Mouse (Mus musculus) forebrain, embryonic 12.5 days (tissue): ENCODE measurements around the gene Dhx16. TPM values are rescaled to one million over a fixed set of nuclear protein-coding genes. Genes with fewer than 3 reads are reported as not detected.

ENCODE experiments used
- ATAC-seq: fragments of 200-750 bp; cut with Nextera tagmentation; 2 replicates; pipeline ENCODE4 v1.8.0; 2017; ENCODE audit warnings: moderate TSS enrichment; ENCODE audit not compliant: low FRiP score
- H3K27ac ChIP-seq: fragments of 300-500 bp; sonication (generic); 2 replicates; pipeline ENCODE4 v1.5.1; 2016; ENCODE audit warnings: mild to moderate bottlenecking
- H3K27me3 ChIP-seq: fragments of 300-500 bp; sonication (generic); 2 replicates; pipeline ENCODE4 v1.6.1; 2016; ENCODE audit warnings: mild to moderate bottlenecking
- H3K36me3 ChIP-seq: fragments of 300-500 bp; sonication (generic); replicated peaks from 2 replicates; pipeline ENCODE4 v1.6.1; 2016; ENCODE audit warnings: mild to moderate bottlenecking
- H3K4me1 ChIP-seq: fragments of 300-500 bp; sonication (generic); 2 replicates; pipeline ENCODE4 v1.6.1; 2016
- H3K4me2 ChIP-seq: fragments of 300-500 bp; sonication (generic); 2 replicates; pipeline ENCODE4 v1.6.1; 2016; ENCODE audit warnings: mild to moderate bottlenecking, moderate library complexity
- H3K4me3 ChIP-seq: fragments of 300-500 bp; sonication (generic); replicated peaks from 2 replicates; pipeline ENCODE4 v1.5.1; 2016; ENCODE audit warnings: mild to moderate bottlenecking
- H3K9ac ChIP-seq: fragments of 300-500 bp; sonication (generic); 2 replicates; pipeline ENCODE4 v1.6.1; 2016; ENCODE audit warnings: mild to moderate bottlenecking
- H3K9me3 ChIP-seq: fragments of 300-500 bp; sonication (generic); 2 replicates; pipeline ENCODE4 v1.6.1; 2016
- WGBS: fragments of 180-500 bp; shearing (Covaris S2); methylation state at CpG from one replicate; pipeline ENCODE4 v1.1.7; 2016; 5-methylcytosine and 5-hydroxymethylcytosine counted together
- polyA plus RNA-seq: library from polyadenylated mRNA; unstranded; fragments of >200 nt; fragmentation: Nextera tagmentation; extraction: Ambion mirVana; gene quantifications from 2 replicates; pipeline ENCODE4 v1.2.1, GENCODE M21; 2016

The Dhx16 gene
- polyA plus RNA-seq, 1 experiment from 2014 or later, result 54.8 TPM

DNA sequence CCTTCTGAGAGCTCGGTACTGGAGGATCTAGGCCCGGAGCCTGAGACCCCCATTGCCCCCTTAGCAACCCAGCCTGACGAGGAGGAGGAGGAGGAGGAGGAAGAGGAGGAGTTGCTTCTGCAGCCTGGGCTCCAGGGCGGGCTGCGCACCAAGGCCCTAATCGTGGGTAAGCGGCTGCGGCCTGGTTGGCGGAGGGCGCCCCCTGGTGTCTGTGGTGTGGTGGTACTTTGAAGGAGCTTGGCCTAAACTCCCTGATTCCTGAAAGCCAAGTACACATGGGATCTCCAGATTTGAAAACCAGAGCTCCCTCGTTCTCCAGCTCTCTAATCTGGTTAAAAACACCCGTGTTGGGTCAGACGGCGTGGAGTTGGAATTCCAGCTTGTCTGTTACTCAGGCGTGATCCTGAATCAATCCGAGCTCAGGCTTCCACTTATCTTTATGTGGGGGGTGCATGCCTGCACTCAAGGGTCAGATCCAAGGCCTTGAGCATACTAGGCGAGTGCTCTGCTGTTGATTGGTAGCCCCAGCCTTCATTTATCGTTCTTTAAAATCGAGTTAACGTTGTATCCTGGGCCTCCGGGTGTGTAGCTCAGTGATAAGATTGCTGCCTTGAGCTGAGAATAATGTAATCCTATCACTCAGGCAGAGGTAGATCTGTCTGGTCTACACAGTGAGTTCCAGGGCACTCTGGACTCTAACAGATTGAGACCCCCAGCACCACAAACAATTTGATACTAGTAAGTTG is 5.7 kb upstream of the Dhx16 start:
- Histone ChIP-seq H3K4me1 (peaks cover 38% of the 10 kb centered on the region), H3K27me3 (no peaks in the 10 kb centered on the region), H3K4me2 (peak overlapping the region; percentile 21; the same call in 1 of the 2 replicates), H3K4me3 (peak overlapping the region; percentile 13), H3K36me3 (peaks cover 46% of the 10 kb centered on the region), H3K9ac (no peak overlapping the region), H3K27ac (peak overlapping the region; percentile 42; the same call in 1 of the 2 replicates), H3K9me3 (peaks cover 5% of the 10 kb centered on the region; the same call in 1 of the 2 replicates)
- WGBS, result 33% methylated on average over 21 of the region's 21 CpGs
- peak; percentile 31; the same call in 1 of the 2 replicates for ATAC-seq

DNA sequence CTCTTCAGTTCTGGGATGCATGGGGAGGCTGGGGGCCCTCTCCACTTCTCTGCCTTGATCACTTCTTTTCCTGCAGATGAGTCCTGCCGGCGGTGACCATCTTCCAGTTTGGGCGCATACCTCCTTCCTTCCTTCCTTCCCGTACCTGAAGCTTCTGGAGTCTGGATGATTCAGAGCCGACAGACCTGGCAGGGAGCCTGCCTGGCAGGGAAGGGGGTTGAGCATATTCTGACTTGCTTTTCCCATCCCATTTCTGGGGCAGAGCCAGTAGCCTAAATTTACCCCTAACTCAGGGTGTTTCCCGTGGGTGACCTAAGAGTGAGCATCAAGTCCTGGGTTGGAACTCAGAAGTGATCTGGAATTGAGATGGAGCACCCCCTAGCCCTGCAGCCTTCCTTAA is 4.9 kb upstream of the Dhx16 start:
- WGBS, result 86% methylated on average over 6 of the region's 6 CpGs
- H3K4me3 ChIP-seq, result no peak overlapping the region

DNA sequence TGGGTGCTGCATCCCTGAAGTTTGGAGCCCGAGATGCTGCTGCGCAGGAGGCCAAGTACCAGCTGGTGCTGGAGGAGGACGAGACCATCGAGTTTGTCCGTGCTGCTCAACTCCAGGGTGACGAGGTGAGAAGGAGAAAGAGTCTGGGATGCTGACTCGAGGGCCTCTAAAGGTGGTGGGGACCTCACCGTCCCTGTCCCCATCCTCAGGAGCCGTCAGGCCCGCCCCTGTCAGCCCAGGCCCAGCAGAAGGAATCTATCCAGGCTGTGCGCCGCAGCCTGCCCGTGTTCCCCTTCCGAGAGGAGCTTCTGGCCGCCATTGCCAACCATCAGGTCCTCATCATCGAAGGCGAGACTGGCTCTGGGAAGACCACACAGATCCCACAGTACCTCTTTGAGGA is 3.3 kb downstream of the Dhx16 start:
- no peak for ATAC-seq
- H3K4me1 ChIP-seq, result peaks cover 12% of the 10 kb centered on the region
- peaks cover 64% of the 10 kb centered on the region for H3K36me3 ChIP-seq

More for the DNA sequence above, 4.9 kb upstream of the Dhx16 start:
- Histone ChIP-seq H3K4me2 (no peak overlapping the region), H3K9ac (no peak overlapping the region), H3K27ac (no peak overlapping the region), H3K9me3 (peaks cover 5% of the 10 kb centered on the region; the same call in 1 of the 2 replicates), H3K36me3 (peaks cover 46% of the 10 kb centered on the region), H3K4me1 (peaks cover 30% of the 10 kb centered on the region), H3K27me3 (no peaks in the 10 kb centered on the region)
- no peak for ATAC-seq

DNA sequence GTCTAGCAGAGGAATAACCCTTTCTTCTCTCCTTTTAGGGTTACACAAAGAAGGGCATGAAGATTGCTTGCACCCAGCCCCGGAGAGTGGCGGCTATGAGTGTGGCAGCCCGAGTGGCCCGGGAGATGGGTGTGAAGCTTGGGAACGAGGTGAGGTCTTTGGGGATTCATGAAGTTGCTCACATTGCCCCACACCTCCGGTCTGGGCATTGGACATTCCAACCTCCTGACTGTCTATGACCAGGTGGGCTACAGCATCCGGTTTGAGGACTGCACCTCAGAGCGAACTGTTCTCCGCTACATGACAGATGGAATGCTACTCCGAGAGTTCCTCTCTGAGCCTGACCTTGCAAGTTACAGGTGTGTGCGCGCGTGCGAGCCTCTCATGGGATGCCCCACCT is 4.2 kb downstream of the Dhx16 start:
- Histone ChIP-seq H3K36me3 (peaks cover 73% of the 10 kb centered on the region), H3K4me3 (no peak overlapping the region), H3K4me2 (no peak overlapping the region), H3K4me1 (peaks cover 12% of the 10 kb centered on the region), H3K27me3 (no peaks in the 10 kb centered on the region), H3K9ac (no peak overlapping the region), H3K9me3 (no peaks in the 10 kb centered on the region), H3K27ac (no peak overlapping the region)
- ATAC-seq, result no peak
- 96% methylated on average over 14 of the region's 14 CpGs for WGBS

More for the DNA sequence above, 3.3 kb downstream of the Dhx16 start:
- WGBS, result 91% methylated on average over 17 of the region's 17 CpGs
- Histone ChIP-seq H3K4me3 (no peak overlapping the region), H3K4me2 (no peak overlapping the region), H3K27me3 (no peaks in the 10 kb centered on the region), H3K27ac (no peak overlapping the region), H3K9me3 (no peaks in the 10 kb centered on the region), H3K9ac (no peak overlapping the region)

DNA sequence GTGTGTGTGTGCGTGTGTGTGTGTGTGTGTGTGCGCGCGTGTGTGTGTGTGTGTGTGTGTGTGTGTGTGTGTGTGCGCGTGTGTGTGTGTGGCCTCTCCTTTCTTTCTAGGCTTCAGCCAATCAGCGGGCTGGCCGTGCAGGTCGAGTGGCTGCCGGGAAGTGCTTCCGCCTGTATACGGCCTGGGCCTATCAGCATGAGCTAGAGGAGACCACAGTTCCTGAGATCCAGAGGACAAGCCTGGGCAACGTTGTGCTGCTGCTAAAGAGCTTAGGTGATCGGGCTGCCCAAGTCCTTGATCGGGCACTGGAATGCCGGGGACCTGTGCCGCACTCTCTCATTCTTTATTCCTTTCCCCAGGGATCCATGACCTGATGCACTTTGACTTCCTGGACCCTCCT is 8.1 kb downstream of the Dhx16 start:
- no peaks in the 10 kb centered on the region for H3K4me1 ChIP-seq
- H3K27me3 ChIP-seq, result no peaks in the 10 kb centered on the region
- no peak for ATAC-seq
- 91% methylated on average over 9 of the region's 17 CpGs for WGBS
- no peak overlapping the region for H3K9ac ChIP-seq
- H3K36me3 ChIP-seq, result peaks cover 95% of the 10 kb centered on the region
- no peak overlapping the region for H3K4me3 ChIP-seq
- no peak overlapping the region for H3K27ac ChIP-seq
- H3K4me2 ChIP-seq, result no peak overlapping the region
- no peaks in the 10 kb centered on the region for H3K9me3 ChIP-seq

DNA sequence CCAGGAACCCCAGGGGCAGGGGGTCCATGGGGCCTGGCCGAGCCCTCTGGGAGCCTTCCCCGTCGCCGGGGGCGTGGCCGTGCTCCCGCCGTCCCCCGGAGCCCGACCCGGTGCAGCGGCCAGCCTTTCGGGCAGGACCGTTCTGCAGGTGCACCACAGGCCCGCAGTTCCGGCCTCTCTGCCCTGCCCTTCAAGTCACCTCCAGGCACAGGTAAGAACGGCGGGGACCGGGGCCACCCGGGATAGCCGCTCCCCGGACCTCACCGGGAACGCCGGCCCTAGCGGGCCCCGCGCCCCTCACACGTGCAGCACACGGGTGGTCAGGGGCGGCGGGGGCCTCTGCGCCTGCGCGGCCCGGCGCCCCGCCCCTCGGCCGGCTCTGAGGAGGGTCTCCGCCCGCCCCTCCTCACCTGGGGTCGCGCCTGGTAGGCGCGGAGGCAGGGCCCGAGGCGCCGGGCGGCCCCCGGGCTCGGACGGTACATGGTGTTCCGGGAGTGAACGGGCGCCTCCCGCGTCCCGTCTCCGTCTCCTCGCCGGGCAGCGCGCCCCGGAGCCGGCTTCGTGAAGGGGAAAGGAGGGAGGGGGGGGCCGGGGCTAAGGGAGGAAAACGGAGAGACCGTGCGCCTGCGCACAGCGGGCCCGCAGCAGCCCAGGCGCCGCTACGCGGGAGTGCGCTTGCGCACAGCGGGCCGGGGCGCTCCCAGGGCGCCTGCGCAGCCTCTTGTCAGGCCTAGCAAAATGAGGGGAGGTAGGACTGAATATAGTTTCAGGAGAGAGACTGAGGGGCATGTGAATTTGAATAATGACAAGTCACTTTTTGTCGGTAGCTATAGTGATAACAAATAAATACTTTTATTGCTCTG is 17.4 kb downstream of the Dhx16 start, which contains the start of gene 2310061I04Rik:
2310061I04Rik (minus strand) TSS at position 651 of the 863 bp plus-strand sequence.
- Histone ChIP-seq H3K36me3 (peaks cover 69% of the 10 kb centered on the region), H3K27ac (peak within 1 kb of the TSS; percentile 94), H3K4me2 (peak within 1 kb of the TSS; percentile 99), H3K27me3 (no peaks in the 10 kb centered on the region), H3K4me1 (peaks cover 20% of the 10 kb centered on the region), H3K4me3 (peak within 1 kb of the TSS; percentile 78), H3K9ac (peak within 1 kb of the TSS; percentile 86), H3K9me3 (no peaks in the 10 kb centered on the region)
- WGBS, result 1% methylated on average over 82 of the region's 86 CpGs
- ATAC-seq, result peak; percentile 94

DNA sequence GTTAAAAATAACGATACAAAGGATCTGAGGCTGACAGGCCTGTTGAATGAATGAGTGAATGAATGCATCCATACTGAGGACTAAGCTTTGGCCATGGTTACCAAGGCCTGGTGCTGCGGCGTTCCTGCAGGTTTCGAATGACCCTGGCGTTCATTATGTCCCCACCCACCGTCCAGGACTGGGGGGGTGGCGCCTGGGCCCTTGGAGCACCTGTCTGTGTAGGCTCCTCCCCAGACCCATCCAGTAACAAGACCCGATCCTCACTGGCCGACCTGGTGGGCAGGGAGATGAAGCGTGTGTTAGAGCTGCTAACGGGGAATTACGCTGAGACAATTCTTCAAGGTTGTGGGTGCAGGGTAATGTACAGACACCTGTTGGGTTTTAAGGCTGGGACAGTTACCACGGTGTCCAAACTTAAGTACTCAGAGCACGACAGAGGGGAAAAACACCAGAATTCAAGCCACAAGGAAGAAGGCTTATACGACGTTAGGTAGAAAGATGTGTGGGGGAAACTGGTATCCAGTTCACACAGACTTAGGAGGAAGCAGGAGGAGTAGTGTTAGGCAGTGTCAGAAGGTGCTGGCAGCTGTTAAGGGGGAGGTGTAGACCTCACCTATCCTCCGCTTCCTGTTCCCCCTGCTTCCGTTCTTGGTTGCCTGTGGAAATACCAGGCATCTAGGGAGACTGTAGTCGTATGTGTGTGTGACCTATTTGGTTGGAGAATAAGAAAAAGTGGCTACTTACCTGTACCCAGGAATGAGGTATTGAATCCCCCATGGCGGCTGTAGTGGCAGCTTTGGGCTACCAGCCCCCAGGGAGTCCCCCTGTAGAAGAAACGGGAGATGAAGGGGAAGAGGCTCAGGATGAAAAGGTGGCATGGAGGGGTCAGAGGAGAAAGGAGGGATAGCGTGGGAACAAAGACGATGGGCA is 18.3 kb downstream of the Dhx16 start:
- Histone ChIP-seq H3K4me3 (peak overlapping the region; percentile 78; the same call in 1 of the 2 replicates), H3K4me2 (peak overlapping the region; percentile 99), H3K27me3 (no peaks in the 10 kb centered on the region), H3K9me3 (no peaks in the 10 kb centered on the region), H3K4me1 (peaks cover 20% of the 10 kb centered on the region), H3K36me3 (peaks cover 71% of the 10 kb centered on the region), H3K27ac (peak overlapping the region; percentile 94), H3K9ac (peak overlapping the region; percentile 86; the same call in 1 of the 2 replicates)
- peak; percentile 52 for ATAC-seq
- 46% methylated on average over 23 of the region's 23 CpGs for WGBS

DNA sequence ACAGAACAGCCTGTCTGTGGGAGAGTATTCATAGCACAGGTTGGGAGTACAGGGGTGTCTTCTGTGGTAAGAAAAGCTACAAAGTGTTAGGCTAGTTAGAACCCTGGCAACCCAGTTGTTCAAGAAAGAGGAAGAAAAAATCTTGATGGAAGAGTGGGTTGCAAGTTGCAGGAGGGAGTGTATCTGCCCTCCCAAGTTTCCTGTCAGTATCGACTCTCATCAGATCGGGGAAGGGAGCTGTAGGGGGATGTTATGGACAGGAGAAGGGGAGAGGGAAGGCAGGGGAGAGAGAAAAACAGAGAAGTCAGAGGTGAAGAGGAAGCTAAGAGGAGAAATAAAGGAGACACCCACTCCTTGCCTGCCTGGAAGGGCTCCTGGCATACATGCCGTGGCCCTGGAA is 21.0 kb downstream of the Dhx16 start:
- H3K4me3 ChIP-seq, result no peak overlapping the region
- no peak for ATAC-seq
- H3K27ac ChIP-seq, result no peak overlapping the region
- WGBS, result 95% methylated on average over 3 of the region's 3 CpGs
- peaks cover 79% of the 10 kb centered on the region for H3K36me3 ChIP-seq
- no peaks in the 10 kb centered on the region for H3K9me3 ChIP-seq
- H3K4me1 ChIP-seq, result peaks cover 17% of the 10 kb centered on the region
- no peak overlapping the region for H3K9ac ChIP-seq
- no peak overlapping the region for H3K4me2 ChIP-seq
- H3K27me3 ChIP-seq, result no peaks in the 10 kb centered on the region

DNA sequence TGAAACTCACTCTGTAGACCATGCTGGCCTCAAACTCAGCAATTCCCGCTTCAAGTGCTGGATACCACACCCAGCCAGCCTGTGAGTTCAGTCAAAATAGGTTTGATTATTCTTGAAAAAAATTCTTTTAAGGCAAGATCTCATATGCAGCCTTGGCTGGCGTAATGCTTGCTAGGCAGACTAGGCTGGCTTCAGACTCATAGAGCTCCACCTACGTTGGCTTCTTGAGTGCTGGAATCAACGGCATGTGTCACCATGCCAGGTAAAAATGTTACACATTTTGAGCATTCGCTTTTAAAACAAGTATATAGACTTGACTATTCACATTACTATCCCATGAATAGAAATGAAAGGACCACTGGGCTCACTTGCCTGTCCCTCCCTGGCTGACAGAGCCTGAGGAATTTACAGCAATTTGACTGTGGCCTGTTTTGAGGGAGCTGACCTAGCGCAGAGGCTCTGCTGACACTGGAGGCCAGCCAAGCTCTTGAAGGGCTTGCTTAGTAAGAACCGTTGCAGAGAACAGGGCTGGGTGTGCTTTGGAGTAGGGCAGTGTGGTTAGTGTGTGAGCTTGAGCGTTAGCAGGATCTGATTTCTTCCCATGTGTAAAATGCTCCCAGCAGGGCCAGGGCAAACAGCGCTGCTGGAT is 23.8 kb downstream of the Dhx16 start:
- no peak overlapping the region for H3K4me3 ChIP-seq
- H3K27ac ChIP-seq, result 0 out of 2 replicates have a peak overlapping the region, but pooled peaks have one; percentile 8
- ATAC-seq, result no peak
- H3K36me3 ChIP-seq, result peaks cover 93% of the 10 kb centered on the region
- H3K27me3 ChIP-seq, result no peaks in the 10 kb centered on the region
- H3K4me2 ChIP-seq, result no peak overlapping the region
- WGBS, result 92% methylated on average over 9 of the region's 9 CpGs
- no peak overlapping the region for H3K9ac ChIP-seq
- H3K9me3 ChIP-seq, result no peaks in the 10 kb centered on the region
- H3K4me1 ChIP-seq, result peaks cover 7% of the 10 kb centered on the region

DNA sequence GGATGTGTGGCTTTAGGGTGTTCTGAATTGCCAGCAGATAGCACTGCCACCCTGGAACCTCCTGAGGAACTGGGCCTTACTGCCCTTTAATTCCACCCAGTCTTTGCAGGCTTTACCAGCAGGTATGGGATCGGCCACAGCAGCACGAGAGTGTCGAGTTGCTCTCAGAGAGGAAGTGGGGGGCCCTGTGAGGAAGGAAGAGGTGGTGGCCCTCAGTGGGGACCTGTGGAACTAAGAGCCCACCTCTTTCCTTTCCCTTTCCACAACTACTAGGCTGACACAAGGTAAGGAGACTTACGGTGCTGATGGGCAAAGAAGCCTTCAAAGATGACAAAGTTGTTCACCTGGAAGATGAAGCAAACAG is 24.4 kb downstream of the Dhx16 start:
- Histone ChIP-seq H3K27ac (0 out of 2 replicates have a peak overlapping the region, but pooled peaks have one; percentile 8), H3K36me3 (peaks cover 90% of the 10 kb centered on the region), H3K4me3 (no peak overlapping the region), H3K9me3 (no peaks in the 10 kb centered on the region), H3K4me1 (peaks cover 12% of the 10 kb centered on the region), H3K27me3 (no peaks in the 10 kb centered on the region), H3K9ac (no peak overlapping the region), H3K4me2 (no peak overlapping the region)
- 81% methylated on average over 4 of the region's 4 CpGs for WGBS
- ATAC-seq, result no peak

DNA sequence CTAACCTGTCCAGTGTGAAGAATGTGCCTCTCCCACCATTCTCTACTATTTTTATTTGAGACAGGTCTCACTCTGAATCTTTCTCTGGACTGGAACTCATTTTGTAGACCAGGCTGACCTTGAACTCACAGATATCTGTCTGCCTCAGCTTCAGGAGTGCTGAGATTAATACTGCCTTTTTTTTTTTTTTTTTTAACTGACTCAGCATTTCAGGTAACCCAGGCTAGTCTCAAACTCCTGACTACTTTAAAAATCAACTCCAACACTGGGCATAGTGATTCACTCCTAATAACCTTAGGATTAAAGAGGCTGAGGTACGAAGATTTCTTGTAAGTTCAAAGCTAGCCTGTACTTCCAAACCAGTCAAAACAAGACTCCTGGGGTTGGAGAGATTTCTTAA is 26.0 kb downstream of the Dhx16 start:
- H3K36me3 ChIP-seq, result peaks cover 74% of the 10 kb centered on the region

More for the DNA sequence above, 26.0 kb downstream of the Dhx16 start:
- H3K4me3 ChIP-seq, result no peak overlapping the region
- WGBS, result 94% methylated on average over 1 of the region's 1 CpGs
- H3K9ac ChIP-seq, result no peak overlapping the region
- H3K9me3 ChIP-seq, result no peaks in the 10 kb centered on the region
- no peak overlapping the region for H3K27ac ChIP-seq
- no peak for ATAC-seq
- no peak overlapping the region for H3K4me2 ChIP-seq
- H3K4me1 ChIP-seq, result peaks cover 20% of the 10 kb centered on the region
- no peaks in the 10 kb centered on the region for H3K27me3 ChIP-seq
